In the genomic region with DNA sequence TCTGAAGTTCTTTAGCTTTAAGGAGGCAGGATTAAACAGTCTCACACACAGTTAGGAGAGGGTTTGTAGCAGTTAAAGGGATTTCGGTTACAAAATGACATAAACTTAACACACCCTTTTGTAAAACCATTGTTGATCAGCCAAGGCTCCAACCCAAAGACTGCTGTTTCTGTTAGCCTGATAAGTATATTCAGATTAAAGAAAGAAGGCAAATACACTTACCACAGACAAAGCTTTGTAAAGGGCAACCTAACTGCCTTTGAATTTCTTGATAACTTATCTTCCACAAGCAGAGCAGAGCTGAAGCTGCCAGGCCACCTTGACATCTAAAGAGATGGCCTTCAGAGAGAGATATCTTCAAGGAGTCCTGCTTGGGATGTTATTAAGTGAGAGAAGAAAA, we compare ENCODE assay signal across 17 mouse cellular contexts.
DNase-seq lines count a peak whose midpoint lies in the region; ATAC-seq and TF ChIP-seq lines count a peak whose summit lies in the region.
"Had no signal": no experiment of that assay in that cellular context is flagged by ENCODE, and none has a peak within 500 bp of the region (broad histone marks: within the 10 kb centered on the region; RNA-seq: fewer than 3 reads in every experiment).

No protein-coding gene starts in this region.

- no peak overlapping the region for H3K27ac ChIP-seq in liver, postnatal 0 days (ENCODE audit: low read depth)
- no peak overlapping the region for H3K27ac ChIP-seq in cerebellum, adult 2 months (ENCODE audit: insufficient read depth, low read length)
- H3K27ac ChIP-seq: layer of hippocampus, adult 2 months; limb, embryonic 10.5 days; macrophage; midbrain, embryonic 13.5 days; neural tube, embryonic 15.5 days had no signal

- no peak for TF ChIP-seq CTCF in liver, postnatal 0 days (IDR thresholded peaks at IDR 0.05; ENCODE audit: low read depth)
- no peak for TF ChIP-seq CTCF in cerebellum, adult 2 months (IDR thresholded peaks at IDR 0.05; ENCODE audit: borderline replicate concordance, insufficient read depth, low read depth, low read length)

- 28% methylated on average over 1 of the region's 1 CpGs for whole genome bisulfite sequencing in liver, postnatal 0 days (ENCODE audit: insufficient replicate concordance)
- 88% methylated on average over 1 of the region's 1 CpGs for WGBS in cerebellum, adult 2 months

- peaks cover 6% of the 10 kb centered on the region; the same call in 1 of the 2 replicates for H3K4me1 ChIP-seq in liver, postnatal 0 days (ENCODE audit: insufficient read depth)
- no peaks in the 10 kb centered on the region for H3K4me1 ChIP-seq in cerebellum, adult 2 months (ENCODE audit: control insufficient read depth, insufficient read depth, low read length)
- H3K4me1 ChIP-seq: midbrain, embryonic 13.5 days; neural tube, embryonic 15.5 days had no signal

- H3K27me3 ChIP-seq in liver, postnatal 0 days (ENCODE audit: insufficient read depth, low read length) = no peaks in the 10 kb centered on the region
- no peaks in the 10 kb centered on the region; the same call in 1 of the 2 replicates for H3K27me3 ChIP-seq in cerebellum, adult 2 months (ENCODE audit: control insufficient read depth, insufficient read depth, low read length)
- H3K27me3 ChIP-seq: midbrain, embryonic 13.5 days; neural tube, embryonic 15.5 days had no signal

- no peak for TF ChIP-seq POLR2A in cerebellum, adult 2 months (IDR thresholded peaks at IDR 0.05; ENCODE audit: borderline replicate concordance, insufficient read depth, low read length)

- H3K9me3 ChIP-seq in liver, postnatal 0 days (ENCODE audit: low read length) = no peaks in the 10 kb centered on the region
- H3K9me3 ChIP-seq: limb, embryonic 10.5 days; midbrain, embryonic 13.5 days; neural tube, embryonic 15.5 days had no signal

- no peak overlapping the region for H3K4me3 ChIP-seq in liver, postnatal 0 days (ENCODE audit: low read depth, low read length)
- H3K4me3 ChIP-seq in cerebellum, adult 2 months (replicated peaks; ENCODE audit: insufficient read depth, low read depth, low read length) = no peak overlapping the region
- H3K4me3 ChIP-seq: layer of hippocampus, adult 2 months; limb, embryonic 10.5 days; midbrain, embryonic 13.5 days; neural tube, embryonic 15.5 days had no signal

- H3K4me2 ChIP-seq in liver, postnatal 0 days (ENCODE audit: low read depth, low read length) = no peak overlapping the region
- H3K4me2 ChIP-seq: midbrain, embryonic 13.5 days; neural tube, embryonic 15.5 days had no signal

- no peaks in the 10 kb centered on the region for H3K36me3 ChIP-seq in liver, postnatal 0 days (replicated peaks; ENCODE audit: insufficient read depth, low read length)
- H3K36me3 ChIP-seq: limb, embryonic 10.5 days; midbrain, embryonic 13.5 days; neural tube, embryonic 15.5 days had no signal

- peak; percentile 34; the same call in 1 of the 2 replicates for ATAC-seq in erythroid progenitor cell, adult 5-6 weeks (replicated peaks; ENCODE audit: low FRiP score, poor library complexity, severe bottlenecking)
- peak; percentile 71 for ATAC-seq in liver, postnatal 0 days

- H3K9ac ChIP-seq in liver, postnatal 0 days (replicated peaks) = no peak overlapping the region
- H3K9ac ChIP-seq: midbrain, embryonic 13.5 days; neural tube, embryonic 15.5 days had no signal

- peak; percentile 5 for DNase-seq in testis, postnatal 14 days (ENCODE audit: low spot score)
- DNase-seq in testis, postnatal 10 days (ENCODE audit: low spot score) = no peak
- DNase-seq in liver, postnatal 0 days = no peak
- no peak for DNase-seq in adrenal gland, postnatal 10 days
- DNase-seq in adrenal gland, adult (ENCODE audit: inconsistent age in 2 of 2, low spot score in 1 of 2) = no peak
- no peak for DNase-seq in cerebellum, adult 2 months
- DNase-seq: cerebellum, adult 11 months; heart, adult 18-20 months; lung, adult 2 months; right cerebral cortex, adult 18-20 months; thymus, postnatal 4 days had no signal

- TF ChIP-seq EP300 in liver, postnatal 0 days (IDR thresholded peaks at IDR 0.05; ENCODE audit: low read depth) = peak; percentile 96
